Mouse (Mus musculus) CH12.LX (cell line): ENCODE data around the gene Tceal8.

ENCODE experiments used
- NELFE ChIP-seq: IDR thresholded peaks from 2 replicates; pipeline ENCODE4 v1.6.1; 2011; ENCODE audit warnings: low read depth, low read length, improper control_type of control experiment
- POLR2A ChIP-seq: IDR thresholded peaks from 2 replicates; pipeline ENCODE4 v1.6.1; 2011; ENCODE audit warnings: low read depth, mild to moderate bottlenecking, improper control_type of control experiment, low read length
- UBTF ChIP-seq: IDR thresholded peaks from 2 replicates; pipeline ENCODE4 v1.6.1; 2012; ENCODE audit warnings: low read depth, mild to moderate bottlenecking, inconsistent platforms, low read length, improper control_type of control experiment, moderate library complexity
- ZC3H11A ChIP-seq: IDR thresholded peaks from 2 replicates; pipeline ENCODE4 v1.6.1; 2012; ENCODE audit warnings: low read depth, mild to moderate bottlenecking, inconsistent platforms, low read length, improper control_type of control experiment

DNA sequence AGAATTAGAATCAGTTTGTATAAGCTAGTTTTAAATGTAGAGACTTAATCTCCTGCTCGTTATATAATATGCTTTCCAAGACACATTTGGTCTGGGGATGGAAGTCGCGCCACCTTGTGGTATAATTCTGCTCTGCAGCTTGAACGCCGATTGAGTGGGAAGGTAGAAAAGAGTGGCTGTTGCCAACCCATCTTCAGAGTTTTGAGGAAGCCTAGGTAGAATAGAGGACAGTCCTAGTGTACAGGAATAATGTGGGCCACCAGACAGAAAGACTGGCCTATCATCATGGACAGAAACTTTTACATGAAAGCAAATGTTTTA, 44.4 kb downstream of the Tceal8 start:
- TF ChIP-seq ZC3H11A, result no peak
- no peak for TF ChIP-seq POLR2A
- no peak for TF ChIP-seq UBTF
- no peak for TF ChIP-seq NELFE
